Mouse (Mus musculus): ENCODE data around the gene Plac8. TPM values are rescaled to one million over a fixed set of nuclear protein-coding genes. Genes with fewer than 3 reads are reported as not detected.

Plac8 gene
- polyA plus RNA-seq, 1 experiment, result 1,430 TPM

DNA sequence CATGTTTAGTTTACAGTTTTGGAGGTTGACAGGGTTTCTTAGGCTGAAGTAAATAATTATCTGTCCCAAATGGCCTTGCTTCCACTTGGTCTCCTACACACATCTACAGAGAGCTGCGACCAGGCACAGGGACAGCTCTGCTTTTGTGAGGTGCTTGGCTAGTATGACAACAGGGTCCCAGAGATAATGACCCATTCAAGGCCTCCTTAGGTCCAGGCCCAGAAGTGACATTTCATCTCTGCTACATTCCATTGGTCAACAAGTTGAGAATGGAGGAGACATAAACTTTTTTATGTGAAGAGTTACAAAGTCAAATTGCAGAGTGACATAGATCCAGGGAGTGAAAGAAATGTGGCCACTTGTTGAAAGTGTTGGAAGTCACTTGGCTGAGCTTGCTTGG is 48.7 kb downstream of the Plac8 start:
- TF ChIP-seq POLR2A (IDR thresholded peaks at IDR 0.05; ENCODE audit: low read depth, low read length), result no peak
- peaks cover 5% of the 10 kb centered on the region for H3K36me3 ChIP-seq (ENCODE audit: control insufficient read depth, insufficient read depth, low read length)
- WGBS, result 84% methylated on average over 1 of the region's 1 CpGs
- H3K27me3 ChIP-seq (ENCODE audit: control insufficient read depth, insufficient read depth, low read length), result no peaks in the 10 kb centered on the region
- H3K4me3 ChIP-seq (ENCODE audit: low read depth, low read length), result no peak overlapping the region
- no peaks in the 10 kb centered on the region for H3K4me1 ChIP-seq (ENCODE audit: control insufficient read depth, insufficient read depth, insufficient read length, low read length)
- no peak overlapping the region for H3K27ac ChIP-seq (ENCODE audit: insufficient read depth, low read depth, low read length)

DNA sequence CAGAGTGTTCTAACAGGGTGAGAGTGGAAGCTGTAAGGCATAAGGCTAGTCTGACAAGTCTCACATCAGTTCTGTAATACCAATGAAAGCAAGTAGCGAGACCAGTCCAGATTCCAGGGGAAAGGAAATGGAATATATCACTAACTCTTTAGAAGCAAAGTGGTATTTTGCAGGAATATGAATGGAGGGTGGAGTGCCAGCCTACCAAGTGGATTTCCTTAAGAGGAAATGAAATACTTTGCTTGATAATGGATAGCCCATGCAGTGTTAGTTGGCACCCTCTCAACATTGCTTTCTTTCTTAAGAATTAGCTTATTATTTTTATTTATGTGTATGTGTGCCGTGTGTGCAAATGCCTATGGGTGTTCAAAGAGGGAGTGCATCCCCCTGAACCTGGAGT is 51.8 kb downstream of the Plac8 start:
- TF ChIP-seq POLR2A (IDR thresholded peaks at IDR 0.05; ENCODE audit: low read depth, low read length) (no peak), CTCF (IDR thresholded peaks at IDR 0.05; ENCODE audit: extremely low read depth, insufficient read length, insufficient replicate concordance, low read depth, low read length) (no peak)
- H3K27me3 ChIP-seq (ENCODE audit: control insufficient read depth, insufficient read depth, low read length), result no peaks in the 10 kb centered on the region
- WGBS, result 78% methylated on average over 2 of the region's 2 CpGs
- no peak overlapping the region for H3K4me3 ChIP-seq (ENCODE audit: low read depth, low read length)
- H3K4me1 ChIP-seq (ENCODE audit: control insufficient read depth, insufficient read depth, insufficient read length, low read length), result peaks cover 5% of the 10 kb centered on the region; the same call in 1 of the 2 replicates
- no peak overlapping the region for H3K27ac ChIP-seq (ENCODE audit: insufficient read depth, low read depth, low read length)
- H3K36me3 ChIP-seq (ENCODE audit: control insufficient read depth, insufficient read depth, low read length), result peaks cover 3% of the 10 kb centered on the region; the same call in 1 of the 2 replicates

DNA sequence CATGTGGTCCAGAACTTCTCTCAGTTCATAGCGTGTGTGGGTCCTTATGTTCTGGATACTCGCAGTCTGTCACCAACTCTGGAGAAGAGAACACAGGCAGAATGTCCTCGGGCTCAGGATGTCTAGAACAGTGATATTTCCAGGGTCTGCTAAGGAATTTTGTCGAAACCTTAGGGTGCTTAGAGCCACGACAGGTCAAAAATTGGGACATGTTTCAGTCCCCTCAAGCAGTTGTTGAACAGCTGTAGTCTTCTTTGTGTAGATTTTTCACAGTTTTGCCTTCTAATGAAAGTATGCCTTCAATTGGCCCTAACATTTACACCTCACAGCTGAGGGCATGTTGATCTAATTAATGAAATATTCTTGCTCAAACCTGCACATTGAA is 53.0 kb downstream of the Plac8 start:
- Histone ChIP-seq H3K4me1 (ENCODE audit: control insufficient read depth, insufficient read depth, insufficient read length, low read length) (peaks cover 11% of the 10 kb centered on the region; the same call in 1 of the 2 replicates), H3K27me3 (ENCODE audit: control insufficient read depth, insufficient read depth, low read length) (no peaks in the 10 kb centered on the region), H3K27ac (ENCODE audit: insufficient read depth, low read depth, low read length) (peak overlapping the region; percentile 70; the same call in 1 of the 2 replicates), H3K4me3 (ENCODE audit: low read depth, low read length) (peak overlapping the region; percentile 87), H3K36me3 (ENCODE audit: control insufficient read depth, insufficient read depth, low read length) (0 out of 2 replicates have a peak, but pooled peaks cover 1% of the 10 kb centered on the region)
- TF ChIP-seq CTCF (IDR thresholded peaks at IDR 0.05; ENCODE audit: extremely low read depth, insufficient read length, insufficient replicate concordance, low read depth, low read length) (no peak), POLR2A (IDR thresholded peaks at IDR 0.05; ENCODE audit: low read depth, low read length) (no peak)
- WGBS, result 3% methylated on average over 5 of the region's 5 CpGs

DNA sequence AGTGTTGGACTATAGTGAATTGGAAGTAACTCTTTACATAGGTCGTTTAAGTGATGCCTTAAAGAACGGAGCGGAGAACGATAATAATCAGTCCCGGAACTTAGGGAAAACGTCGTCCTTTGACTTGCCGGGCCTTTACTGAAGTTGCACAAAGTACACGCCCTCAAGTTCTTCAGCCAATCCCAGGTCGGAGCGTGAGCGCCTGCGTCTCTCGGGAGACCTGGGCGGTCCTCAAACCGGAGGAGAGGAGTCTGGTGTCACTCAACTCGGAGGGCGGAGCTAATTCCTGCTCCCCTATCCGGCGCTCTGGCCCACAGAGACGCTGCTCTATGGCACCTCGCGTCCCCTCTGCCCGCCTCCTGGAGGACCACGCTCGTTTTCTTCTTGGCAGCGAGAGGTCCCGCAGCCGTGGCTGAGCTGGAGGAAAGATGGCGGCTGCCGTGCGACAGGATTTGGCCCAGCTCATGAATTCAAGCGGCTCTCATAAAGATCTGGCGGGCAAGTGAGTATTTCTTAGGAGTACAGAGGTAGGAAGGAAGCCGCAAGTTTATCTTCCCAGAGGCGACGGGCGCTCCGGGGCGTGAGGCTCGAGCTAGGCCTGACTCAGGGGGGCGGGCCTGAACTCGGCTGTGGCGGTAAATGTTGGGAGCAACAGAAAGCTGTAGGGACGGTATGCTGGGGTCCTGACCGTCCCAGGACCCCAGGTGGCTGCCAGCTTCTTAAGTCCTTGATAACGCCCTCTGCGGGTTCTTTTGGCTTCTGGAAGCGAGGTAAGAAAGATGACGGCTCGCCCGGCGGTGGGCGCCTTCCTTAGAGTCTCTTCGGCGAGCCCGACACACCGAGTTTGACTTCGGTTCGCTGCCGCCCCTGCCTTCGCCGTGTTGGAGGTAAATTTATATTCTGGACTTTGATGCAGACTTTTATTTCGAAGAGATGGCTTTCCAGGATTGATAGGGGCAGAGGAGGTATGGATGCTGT is 53.7 kb downstream of the Plac8 start, which contains the start of gene Cops4:
Gene Cops4 (plus strand): TSS at position 261 of the 978 bp plus-strand sequence.
- peaks cover 13% of the 10 kb centered on the region; the same call in 1 of the 2 replicates for H3K4me1 ChIP-seq (ENCODE audit: control insufficient read depth, insufficient read depth, insufficient read length, low read length)
- TF ChIP-seq POLR2A (IDR thresholded peaks at IDR 0.05; ENCODE audit: low read depth, low read length) (peak; percentile 57; the same call in 1 of the 2 replicates), CTCF (IDR thresholded peaks at IDR 0.05; ENCODE audit: extremely low read depth, insufficient read length, insufficient replicate concordance, low read depth, low read length) (no peak)
- under 1% methylated on average over 64 of the region's 64 CpGs for WGBS

DNA sequence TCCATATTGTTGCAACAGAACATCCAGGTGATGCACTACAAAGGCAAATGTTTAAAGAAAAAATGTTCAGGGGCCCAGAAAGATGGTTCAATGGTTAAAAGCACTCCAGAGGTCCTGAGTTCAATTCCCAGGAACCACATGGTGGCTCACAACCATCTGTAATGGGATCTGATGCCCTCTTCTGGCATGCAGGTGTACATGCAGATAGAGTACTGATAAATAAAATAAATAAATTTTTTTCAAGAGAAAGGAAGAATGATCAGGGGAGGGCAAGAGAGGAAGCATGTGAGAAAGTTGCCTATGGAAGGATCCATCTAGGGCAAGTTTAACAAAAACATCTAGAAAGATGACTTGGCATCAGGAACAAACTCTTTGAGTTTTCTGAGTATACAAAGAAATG is 59.5 kb downstream of the Plac8 start:
- no peaks in the 10 kb centered on the region for H3K36me3 ChIP-seq (ENCODE audit: control insufficient read depth, insufficient read depth, low read length)
- TF ChIP-seq CTCF (IDR thresholded peaks at IDR 0.05; ENCODE audit: extremely low read depth, insufficient read length, insufficient replicate concordance, low read depth, low read length) (no peak), POLR2A (IDR thresholded peaks at IDR 0.05; ENCODE audit: low read depth, low read length) (no peak)

More for the DNA sequence above, 53.7 kb downstream of the Plac8 start, which contains the start of gene Cops4:
- 0 out of 2 replicates have a peak, but pooled peaks cover 1% of the 10 kb centered on the region for H3K36me3 ChIP-seq (ENCODE audit: control insufficient read depth, insufficient read depth, low read length)
- H3K4me3 ChIP-seq (ENCODE audit: low read depth, low read length), result peak within 1 kb of the TSS; percentile 87
- no peaks in the 10 kb centered on the region for H3K27me3 ChIP-seq (ENCODE audit: control insufficient read depth, insufficient read depth, low read length)
- H3K27ac ChIP-seq (ENCODE audit: insufficient read depth, low read depth, low read length), result peak within 1 kb of the TSS; percentile 70

DNA sequence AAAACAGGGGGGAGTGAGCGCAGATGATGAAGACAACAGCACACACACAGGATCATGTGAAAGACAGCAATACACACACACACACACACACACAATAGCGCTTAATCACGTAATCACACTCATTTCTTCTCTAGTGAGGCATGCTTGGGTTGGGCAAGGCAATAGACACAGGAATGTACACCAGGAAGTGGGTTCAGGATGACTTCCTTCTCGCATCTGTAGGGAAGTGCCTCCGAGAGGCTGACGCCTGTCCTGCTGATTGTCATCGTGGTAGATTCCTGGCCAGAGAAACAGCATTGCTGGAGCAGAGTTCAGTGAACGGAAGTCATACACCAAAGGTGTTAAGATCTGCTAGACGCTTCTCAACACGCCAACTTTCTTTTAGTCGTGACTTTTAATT is 62.8 kb downstream of the Plac8 start:
- 46% methylated on average over 11 of the region's 11 CpGs for WGBS
- Histone ChIP-seq H3K27ac (ENCODE audit: insufficient read depth, low read depth, low read length) (peak overlapping the region; percentile 19; the same call in 1 of the 2 replicates), H3K36me3 (ENCODE audit: control insufficient read depth, insufficient read depth, low read length) (no peaks in the 10 kb centered on the region), H3K27me3 (ENCODE audit: control insufficient read depth, insufficient read depth, low read length) (no peaks in the 10 kb centered on the region), H3K4me3 (ENCODE audit: low read depth, low read length) (no peak overlapping the region), H3K4me1 (ENCODE audit: control insufficient read depth, insufficient read depth, insufficient read length, low read length) (peaks cover 14% of the 10 kb centered on the region; the same call in 1 of the 2 replicates)
- TF ChIP-seq CTCF (IDR thresholded peaks at IDR 0.05; ENCODE audit: extremely low read depth, insufficient read length, insufficient replicate concordance, low read depth, low read length) (no peak), POLR2A (IDR thresholded peaks at IDR 0.05; ENCODE audit: low read depth, low read length) (no peak)

More for the DNA sequence above, 59.5 kb downstream of the Plac8 start:
- Histone ChIP-seq H3K27me3 (ENCODE audit: control insufficient read depth, insufficient read depth, low read length) (no peaks in the 10 kb centered on the region), H3K4me1 (ENCODE audit: control insufficient read depth, insufficient read depth, insufficient read length, low read length) (peaks cover 21% of the 10 kb centered on the region; the same call in 1 of the 2 replicates), H3K4me3 (ENCODE audit: low read depth, low read length) (no peak overlapping the region), H3K27ac (ENCODE audit: insufficient read depth, low read depth, low read length) (no peak overlapping the region)

Other genes starting within 250 kb of the Plac8 start
- 331 and 688 TPM in 2 replicates for gene Sec31a, start 156.0 kb downstream of the Plac8 start, polyA plus RNA-seq (2012; rRNA removed)
- 1.9 and 6.3 TPM in 2 replicates for gene Lin54, start 71.6 kb downstream of the Plac8 start, polyA plus RNA-seq (2012; rRNA removed)
- gene Cops4, start 53.9 kb downstream of the Plac8 start, polyA plus RNA-seq (2012; rRNA removed), result 7.3 and 14.0 TPM in 2 replicates
- 71.5 and 86.2 TPM in 2 replicates for gene Coq2, start 102.9 kb upstream of the Plac8 start, polyA plus RNA-seq (2012; rRNA removed)
- 5.4 and 8.2 TPM in 2 replicates for gene Hpse, start 147.5 kb upstream of the Plac8 start, polyA plus RNA-seq (2012; rRNA removed)
- 2.5 and 4.8 TPM in 2 replicates for gene Helq, start 226.4 kb upstream of the Plac8 start, polyA plus RNA-seq (2012; rRNA removed)
- gene Mrps18c, start 226.4 kb upstream of the Plac8 start, polyA plus RNA-seq (2012; rRNA removed), result 1.8 and 3.4 TPM in 2 replicates
- 0.63 and 0.95 TPM in 2 replicates for gene Abraxas1, start 248.7 kb upstream of the Plac8 start, polyA plus RNA-seq (2012; rRNA removed)